Mouse (Mus musculus) Muller cell, postnatal 12 days (primary cell): ENCODE measurements around the gene Eef1akmt2.

ENCODE experiments used
- DNase-seq: peaks from one replicate; pipeline ENCODE4 v3.0.0-alpha.2; 2015; ENCODE audit errors: inconsistent ontology term

Eef1akmt2 gene

DNA sequence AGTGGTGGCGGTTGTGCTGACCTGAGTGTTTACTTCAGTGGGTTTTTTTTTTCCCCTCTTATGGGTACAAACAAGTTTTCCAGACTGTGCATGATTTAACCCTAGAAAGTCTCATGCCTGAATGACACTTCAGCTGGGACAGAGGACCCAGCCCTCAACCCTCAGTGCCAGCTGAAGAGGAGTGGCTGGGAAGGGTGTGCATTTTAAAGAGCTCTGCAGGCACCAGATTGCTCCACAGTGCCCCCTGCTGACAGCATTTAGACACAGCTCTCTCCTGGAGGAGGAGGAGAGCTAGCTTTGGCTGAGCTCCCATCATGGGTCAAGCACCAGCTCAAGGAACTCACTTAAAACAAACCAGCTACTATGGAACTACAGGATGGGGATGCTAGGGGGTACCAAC lies 41.6 kb downstream of the Eef1akmt2 start:
- DNase-seq: peak; percentile 71

DNA sequence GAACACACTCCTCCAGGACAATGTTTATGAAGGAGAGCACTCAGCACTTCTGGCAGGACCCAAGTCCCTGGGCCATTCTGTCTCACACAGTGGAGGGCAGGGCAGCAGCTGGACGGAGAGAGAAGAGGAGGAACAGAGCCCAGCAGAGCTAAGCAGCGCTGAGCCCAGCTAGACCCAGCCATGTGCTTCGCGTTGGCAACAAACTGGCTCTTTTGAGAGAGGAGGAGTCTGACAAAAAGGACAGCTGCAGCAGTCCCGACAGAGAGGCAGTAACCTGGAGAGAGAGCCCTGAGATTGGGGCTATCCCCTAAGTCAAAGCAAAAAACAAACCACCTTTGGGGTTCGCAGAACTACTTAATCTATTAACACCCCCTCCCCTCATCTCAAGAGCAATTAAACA lies 42.1 kb downstream of the Eef1akmt2 start:
- DNase-seq: peak; percentile 37

DNA sequence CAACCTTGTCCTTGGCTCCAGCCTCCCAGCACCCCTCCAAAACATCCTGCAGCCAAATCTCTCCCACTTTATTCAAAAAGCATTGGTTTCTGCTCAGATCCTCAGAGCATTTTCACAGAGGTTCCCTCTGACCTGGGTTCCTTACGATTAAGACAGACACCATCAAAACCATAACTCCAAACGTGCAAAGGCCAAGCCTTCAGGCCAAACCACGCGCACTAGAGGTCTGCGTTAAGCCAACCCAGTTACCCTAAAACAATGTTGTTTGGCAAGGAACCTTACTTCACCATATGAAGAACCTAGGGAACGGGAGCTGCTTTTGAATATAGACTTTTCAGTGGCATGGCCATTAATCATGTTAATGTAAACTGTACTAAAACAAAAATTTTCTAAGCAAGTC lies 42.8 kb downstream of the Eef1akmt2 start:
- DNase-seq: no peak

DNA sequence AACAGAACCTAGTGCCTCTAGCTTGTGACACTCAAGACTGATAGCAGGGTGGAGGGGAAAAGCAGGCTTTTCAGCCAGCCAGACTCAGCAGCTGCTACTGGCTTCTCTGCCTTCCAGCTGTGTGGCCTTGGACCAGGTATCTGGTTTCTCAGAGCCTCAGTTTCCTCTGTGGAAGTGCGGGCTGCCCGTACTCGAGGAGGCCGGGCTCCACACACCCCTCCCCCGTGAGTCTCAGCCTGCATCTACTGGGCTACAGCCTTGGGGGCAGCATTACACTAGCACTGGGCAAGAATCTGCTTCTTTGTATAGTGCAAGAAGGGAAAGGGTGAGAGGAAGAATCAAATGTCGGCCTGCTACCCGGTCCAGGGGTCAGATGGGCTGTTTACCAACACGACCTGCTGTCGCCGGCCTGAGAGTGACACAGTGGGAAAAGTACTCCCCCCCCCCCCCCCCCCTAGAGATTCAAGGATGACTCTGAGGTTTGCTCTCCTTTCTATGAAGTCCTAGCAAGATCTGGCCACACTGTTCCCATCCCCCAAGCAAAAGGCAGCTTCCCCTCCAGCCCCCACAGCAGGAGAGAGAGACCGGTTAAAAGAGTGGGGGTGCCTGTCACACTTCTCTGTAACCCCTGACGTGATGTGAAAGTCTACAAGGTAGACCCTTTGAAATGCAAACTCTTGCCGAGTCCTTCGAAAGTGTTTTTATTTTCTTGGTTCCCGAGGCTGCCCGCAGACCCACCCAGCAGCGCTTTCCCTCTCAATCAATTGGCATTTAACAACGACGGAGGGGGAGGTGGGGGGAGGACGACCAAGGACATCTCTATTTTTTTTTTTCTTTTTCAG lies 43.4 kb downstream of the Eef1akmt2 start:
- peak; percentile 21 for DNase-seq

DNA sequence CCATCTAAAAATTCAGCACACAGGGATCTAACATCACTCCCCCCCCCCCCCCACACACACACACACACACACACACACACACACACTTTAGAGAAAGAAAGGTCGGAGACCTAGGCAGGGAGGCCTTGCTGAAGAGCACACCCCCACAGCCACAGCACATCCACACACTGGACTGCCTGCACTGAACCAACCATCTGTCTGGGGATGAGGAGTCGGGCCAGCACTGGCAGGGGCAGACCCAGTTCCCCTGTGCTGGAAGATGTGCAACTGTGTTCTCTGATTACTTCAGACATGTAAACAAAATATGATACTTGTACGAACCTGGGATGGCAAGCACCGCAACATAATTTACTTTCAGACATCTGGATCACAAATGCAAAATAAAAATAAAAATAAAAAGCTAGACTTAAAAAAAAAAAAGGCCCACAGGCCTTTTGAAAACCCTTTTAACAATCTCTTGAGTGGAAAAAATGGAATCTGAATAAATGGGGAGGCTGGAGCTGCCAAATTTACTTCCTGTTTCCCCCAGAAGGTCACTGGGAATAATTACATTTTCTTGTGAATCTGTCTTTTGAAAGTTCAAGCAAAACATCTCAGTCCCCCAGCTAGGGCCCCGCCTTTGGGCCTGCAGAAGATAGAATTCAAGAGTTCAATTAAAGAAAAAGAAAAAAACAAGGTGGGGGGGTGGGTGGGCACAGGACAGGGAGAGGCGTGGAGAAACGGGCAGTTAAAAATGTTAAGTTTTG lies 44.2 kb downstream of the Eef1akmt2 start:
- DNase-seq: no peak

DNA sequence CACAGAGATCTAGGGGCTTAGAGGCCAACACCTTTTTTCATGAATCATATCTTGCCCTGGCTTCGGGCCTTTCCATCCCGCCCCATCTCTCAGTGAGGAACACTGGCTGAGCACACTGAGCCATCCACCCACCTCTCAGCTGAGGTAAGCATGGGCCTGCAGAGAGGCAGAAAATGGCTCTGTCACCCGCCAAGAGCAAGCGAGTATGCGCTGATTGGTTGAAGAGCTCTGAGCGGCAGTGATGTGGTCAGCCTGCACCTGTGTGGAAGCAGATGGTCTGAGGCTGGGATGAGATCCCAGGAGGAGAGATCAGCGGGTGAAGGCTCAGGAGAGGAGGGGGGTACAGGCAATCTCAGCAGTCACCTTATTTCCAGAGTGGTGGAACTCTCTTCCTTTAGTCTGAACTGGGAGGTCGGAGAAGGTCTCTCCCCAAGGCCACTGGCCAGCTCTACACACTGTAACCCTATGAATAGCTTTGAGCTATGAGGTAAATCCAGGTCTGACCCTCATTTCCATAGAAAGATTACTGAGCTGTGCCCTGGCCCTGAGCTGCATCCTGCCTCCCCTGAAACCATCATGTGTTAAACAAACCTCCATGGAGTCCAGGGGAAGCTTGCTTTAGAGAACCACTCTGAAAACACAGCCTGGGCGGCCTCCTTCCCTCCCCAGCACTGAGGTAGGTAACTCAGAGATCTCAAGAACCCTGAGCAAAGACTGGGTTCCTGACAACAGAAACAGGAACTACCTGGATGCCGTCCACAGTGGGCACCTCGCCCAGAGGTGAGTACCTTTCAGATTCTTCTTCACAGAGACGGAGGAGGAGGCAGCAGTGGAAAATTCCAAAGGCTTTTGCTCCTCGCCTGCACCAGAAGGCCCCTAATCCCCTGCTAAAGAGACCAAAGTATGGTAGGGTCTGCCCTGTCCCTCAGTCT lies 45.3 kb downstream of the Eef1akmt2 start:
- DNase-seq: no peak

DNA sequence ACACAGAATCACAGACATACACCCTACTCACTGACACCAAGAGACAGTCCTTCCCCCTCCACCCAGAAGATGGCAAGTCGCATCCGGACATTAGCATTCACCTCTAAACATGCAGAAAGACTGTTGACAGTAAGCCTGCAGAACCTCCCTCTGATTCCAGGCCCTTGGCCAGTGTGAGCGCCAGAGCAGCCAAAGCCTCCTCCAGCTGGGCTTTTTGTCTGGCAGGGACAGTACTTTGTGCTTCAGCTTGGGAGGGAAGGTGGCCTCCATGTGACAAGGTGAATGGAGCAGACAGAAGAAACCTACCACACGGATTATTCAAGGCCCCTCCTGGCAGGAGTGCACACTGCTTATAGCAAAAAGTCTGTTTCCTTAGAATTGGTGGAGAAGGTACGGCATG lies 46.2 kb downstream of the Eef1akmt2 start:
- DNase-seq: no peak

DNA sequence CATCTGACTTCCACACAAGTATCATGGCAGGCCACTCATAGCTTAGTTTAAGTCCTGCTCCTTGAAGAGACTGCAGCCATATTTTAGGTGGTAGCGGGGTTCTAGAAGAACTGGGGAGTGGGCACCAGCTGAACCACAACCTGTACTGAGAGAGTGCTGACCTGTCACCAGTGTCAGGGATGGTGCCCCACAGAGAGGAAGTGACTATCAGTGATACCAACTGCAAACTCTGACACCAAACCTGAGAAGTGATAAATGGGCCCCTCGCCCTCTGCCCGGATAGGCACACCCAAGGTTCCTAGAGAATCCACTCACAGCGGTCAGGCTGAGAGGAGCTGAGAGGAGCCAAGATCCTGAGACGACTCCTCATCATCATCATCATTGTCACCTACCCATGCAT lies 47.5 kb downstream of the Eef1akmt2 start:
- no peak for DNase-seq

DNA sequence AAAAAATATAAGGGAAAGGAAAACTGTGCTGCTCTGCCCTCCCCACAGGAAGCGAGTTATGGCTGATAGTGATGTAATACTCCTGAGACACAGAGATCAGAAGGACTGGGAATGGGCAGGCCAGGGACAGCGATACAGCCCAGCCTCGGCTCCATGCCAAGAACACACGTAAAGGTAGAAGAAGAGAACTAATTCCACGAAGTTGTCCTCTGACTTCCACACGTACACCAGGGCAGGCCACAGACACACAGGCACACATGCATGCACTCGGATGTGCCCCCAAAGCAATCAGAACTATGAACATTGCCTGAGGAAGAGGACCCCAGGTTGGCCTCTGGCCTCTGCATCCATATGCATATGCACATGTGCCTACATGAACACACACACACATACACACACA lies 48.0 kb downstream of the Eef1akmt2 start:
- no peak for DNase-seq

DNA sequence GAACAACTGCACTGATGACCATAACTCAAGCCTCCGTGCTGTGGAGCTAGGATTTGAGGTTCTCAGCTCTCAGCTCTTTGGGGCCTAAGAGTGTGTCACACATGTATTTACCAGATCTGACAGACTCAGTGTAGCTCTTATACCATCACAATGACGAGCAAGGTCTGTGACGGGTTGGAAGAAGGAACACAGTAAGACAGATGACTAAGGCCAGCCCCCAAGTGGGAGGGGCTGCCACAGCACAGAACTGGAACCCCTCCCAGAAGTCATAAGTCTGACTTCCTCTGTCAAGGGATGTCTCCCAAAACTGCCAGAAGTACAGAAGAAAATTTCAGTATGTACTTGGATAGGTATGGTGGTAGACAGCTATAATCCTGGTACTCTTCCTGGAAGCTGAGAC lies 48.5 kb downstream of the Eef1akmt2 start:
- DNase-seq: no peak

DNA sequence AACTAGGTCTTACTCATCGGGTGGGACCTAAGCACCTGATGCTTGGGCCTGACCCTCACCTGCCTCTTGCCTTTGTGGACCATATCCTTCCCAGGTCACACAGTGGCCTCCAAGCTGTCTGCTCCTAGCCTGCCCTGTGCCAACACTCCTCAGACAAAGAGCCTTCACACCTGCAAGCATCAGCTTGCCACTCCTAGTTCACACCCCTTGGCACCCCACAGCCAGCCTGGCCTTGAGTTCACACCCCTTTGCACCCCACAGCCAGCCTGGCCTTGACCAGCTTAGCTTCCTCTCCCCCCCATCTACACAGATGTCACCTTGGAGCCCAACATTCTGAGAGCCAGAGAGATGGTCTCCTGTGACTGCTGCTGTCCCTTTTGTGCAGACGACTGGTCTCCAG lies 49.1 kb downstream of the Eef1akmt2 start:
- no peak for DNase-seq

DNA sequence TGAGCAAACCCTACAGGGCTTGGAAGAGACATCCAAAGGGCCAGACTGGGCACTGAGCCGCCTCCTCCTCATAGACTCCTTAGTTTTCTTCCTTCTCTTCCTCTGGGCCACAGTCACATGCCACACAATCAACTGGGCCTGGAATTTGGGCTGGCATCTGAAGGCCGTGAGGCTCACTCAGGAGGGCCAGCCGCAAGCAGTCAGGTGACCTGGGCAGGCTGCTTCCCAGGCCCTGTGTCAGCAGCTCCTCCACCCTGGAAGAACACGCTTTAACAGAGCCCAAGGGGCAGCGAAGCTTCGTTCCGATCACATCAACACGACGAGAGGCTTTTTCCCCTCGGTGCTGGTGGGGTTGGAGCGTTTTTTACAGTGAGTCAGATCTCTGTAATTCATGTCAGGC lies 49.8 kb downstream of the Eef1akmt2 start:
- DNase-seq: no peak

DNA sequence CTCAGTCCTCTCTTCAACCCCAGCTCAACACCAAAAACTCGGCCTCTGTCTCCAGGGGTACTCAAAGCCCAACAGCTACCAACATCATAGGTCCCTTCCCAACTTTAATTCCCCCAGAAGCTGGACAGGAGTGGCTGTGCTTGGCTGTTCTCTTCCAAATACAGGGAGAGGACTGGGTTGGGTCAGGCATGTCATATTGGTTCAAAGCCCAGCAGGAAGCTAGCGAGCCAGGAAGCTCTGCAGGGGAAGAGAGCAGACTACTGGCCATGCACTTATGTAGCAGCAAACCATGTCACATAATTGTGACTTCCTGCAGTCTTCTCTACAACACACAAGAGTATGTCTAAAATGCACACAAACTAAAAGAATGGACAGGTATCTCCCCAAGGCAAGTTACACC lies 50.4 kb downstream of the Eef1akmt2 start:
- DNase-seq: no peak

DNA sequence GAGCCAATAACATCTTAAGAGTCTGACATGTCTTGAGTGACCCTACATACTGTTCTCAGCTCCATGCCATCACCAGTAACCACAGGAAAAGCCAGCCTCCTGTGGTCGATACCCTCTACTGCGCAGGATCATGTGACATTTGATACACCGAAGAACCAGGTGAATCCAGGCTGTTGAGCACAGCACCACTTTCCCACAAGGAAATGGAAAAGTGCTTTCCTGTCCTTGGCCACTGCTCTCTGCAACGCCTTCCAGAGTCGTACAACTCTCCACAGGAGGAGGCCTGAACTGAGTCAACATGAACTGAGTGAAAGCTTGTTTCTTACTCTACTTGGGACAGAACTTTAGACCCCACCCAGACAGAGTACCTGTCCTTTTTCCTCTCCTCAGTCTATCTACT lies 51.0 kb downstream of the Eef1akmt2 start:
- DNase-seq: no peak

DNA sequence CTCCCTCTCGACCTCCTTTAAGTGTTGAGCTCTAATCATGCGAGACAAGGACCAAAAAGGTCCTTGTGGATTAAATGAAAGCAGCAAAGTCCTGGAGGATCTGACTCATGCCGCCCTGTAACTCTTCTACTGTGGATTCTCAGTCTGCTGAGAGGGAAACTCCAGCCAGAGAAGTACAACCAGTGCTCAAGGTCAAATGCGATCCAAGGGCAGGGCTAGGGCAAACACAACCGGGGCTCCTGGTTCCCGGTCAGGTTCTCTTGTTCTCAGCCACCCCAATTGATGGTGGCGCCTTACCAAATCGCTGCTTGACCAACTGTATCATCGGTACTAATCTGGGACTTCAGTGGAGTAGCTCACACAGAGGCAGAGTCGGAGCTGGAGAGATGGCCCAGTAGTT lies 51.6 kb downstream of the Eef1akmt2 start:
- no peak for DNase-seq

DNA sequence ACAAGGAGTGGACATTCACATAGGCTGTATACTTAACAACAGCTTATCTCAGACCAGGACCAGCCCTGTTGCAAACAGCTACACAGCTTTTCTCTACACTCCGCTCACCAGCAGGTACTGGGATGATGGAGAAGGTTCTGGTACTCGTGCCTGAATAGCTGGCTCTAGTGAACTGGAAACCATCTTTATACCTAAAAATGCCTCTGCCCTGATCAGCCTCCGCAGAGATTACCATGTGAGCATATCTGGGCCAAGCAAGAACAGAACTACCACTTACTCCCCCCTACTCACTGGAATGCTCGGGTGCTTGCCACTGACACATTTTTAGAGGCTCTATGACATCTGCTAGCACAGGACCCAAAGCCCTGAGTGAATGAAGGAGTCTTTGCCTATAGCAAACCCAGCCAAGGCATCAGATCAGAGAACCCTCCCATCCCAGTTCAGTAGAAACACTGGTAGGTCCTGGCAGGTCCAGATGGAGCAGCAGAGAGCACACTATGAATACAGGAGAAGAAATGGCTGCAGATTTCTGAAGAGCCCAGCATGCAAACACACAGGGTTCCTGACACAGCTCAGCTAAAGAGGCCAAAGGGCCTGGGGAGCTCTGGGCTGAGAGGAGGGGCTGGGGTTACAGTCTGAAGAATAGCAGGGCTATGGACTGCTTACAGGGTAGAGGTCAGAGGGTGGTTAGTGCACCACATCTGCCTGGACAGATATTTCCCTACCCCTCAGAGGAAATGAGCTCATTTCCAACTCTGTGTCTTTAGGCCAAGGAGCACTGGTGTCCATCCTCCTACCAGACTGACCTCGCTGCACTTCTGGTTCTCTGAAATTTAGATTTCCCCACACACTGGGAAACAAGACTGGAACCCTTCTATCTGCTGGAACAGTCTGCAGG lies 53.1 kb downstream of the Eef1akmt2 start:
- DNase-seq: no peak

DNA sequence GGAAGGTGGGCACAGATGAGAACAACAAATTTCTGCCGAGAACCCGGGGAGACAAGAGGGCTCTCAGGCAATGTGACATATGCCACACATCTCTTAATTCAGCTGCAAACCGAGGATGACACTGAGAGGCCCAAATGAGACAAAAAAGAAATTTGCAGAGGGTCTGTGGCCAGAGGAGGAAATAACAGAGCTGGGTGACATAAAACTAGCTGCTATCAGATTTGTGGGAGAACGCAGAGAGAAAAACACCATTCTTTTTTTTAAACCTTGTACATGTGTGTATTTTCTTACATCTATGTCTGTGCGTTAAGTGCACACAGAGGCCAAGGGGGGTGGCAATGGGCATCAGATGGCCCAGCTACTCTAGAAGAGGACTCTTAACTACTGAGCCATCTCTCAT lies 57.3 kb downstream of the Eef1akmt2 start:
- DNase-seq: no peak

DNA sequence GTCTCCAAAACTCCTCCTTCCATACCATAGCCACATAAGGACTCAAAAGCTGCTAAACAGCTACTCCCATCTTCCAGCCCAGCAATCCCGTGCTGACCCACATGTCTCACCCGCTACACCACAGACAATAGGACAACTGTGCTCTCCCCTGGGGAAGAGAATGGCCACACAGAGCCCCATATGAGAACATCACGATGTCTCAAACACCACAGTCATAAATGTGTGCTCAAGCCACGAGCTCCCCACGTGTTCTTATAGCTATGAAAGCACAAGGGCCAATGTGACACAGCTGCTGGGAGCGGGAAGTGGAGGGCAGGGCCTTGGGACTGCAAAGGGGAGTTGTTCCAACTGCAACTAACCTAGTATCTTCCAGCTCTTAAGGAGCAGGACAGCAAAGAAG lies 59.0 kb downstream of the Eef1akmt2 start:
- peak; percentile 42 for DNase-seq

DNA sequence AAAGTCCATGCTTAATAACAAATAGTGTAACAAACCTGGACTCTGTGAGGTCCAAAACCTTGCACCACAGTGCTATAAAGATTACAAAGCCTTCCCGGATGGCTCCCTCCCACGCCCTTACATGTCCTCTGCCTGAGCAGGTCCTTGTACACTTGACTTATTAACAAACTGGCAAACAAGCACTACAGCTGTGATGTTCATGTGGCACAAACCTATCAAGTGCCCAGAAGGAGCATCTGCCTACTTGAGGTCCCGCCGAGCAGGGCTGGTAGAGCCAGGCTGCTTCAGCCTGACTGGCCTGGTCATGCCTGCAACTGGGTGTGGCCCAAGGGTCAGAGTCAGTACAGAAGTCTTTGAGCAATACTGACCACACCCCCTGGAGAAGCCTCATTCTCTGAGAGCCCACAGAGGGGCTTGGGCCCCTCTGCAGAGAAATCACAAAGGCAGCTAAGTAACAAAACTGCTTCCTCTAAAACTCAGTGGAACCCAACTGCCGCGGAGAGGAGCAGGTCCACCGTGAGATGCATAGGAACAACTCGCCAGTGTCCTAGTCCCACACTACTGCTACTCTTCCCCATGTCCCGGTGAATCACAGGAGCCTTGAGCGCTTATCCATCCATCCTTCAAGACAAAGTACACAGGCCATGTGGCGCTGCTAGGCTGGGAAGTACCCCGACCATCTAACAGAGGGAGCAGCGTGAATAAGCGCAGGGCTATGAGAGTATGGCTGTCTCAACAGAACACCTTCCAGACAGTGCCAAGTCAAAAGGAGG lies 61.8 kb downstream of the Eef1akmt2 start:
- no peak for DNase-seq

DNA sequence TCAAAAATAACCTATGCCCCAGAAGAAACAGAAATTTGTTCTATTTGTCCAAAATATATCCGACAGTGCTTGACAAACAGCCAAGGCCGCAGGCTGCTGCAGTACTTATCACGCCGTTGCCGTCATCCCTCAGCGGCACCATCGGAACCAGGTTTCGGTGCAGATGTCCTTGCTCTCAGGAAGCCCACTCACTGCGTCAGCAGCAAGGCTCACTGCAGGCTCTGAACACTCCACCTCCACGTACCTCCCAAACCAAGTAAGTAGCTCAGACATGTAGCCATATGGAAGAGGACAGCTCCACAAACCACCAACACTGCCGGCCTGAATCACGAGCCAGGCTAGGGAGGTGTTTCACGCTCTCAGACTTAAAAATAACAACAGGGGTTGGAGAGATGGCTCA lies 63.6 kb downstream of the Eef1akmt2 start:
- no peak for DNase-seq
